Mouse (Mus musculus) heart, embryonic 16.5 days (tissue): ENCODE results near the gene Wfdc9. TPM values are rescaled to one million over a fixed set of nuclear protein-coding genes. Genes with fewer than 3 reads are reported as not detected.
"Not testable (repeated sequence)": the region's sequence is repeated elsewhere in the genome, so short reads cannot be mapped to it uniquely, and the experiment has no call there.

ENCODE experiments used
- ATAC-seq: fragments of 200-750 bp; cut with Nextera tagmentation; replicated peaks from 2 replicates; pipeline ENCODE4 v1.8.0; 2017; ENCODE audit warnings: moderate number of reproducible peaks; ENCODE audit not compliant: insufficient read depth, low FRiP score; ENCODE audit errors: extremely low read depth
- H3K27ac ChIP-seq: fragments of 300-500 bp; sonication (generic); 2 replicates; pipeline ENCODE4 v1.5.1; 2014; ENCODE audit warnings: mild to moderate bottlenecking, low read length, control low read depth, moderate library complexity
- H3K27me3 ChIP-seq: fragments of 300-500 bp; sonication (generic); 2 replicates; pipeline ENCODE4 v1.6.1; 2014; ENCODE audit warnings: low read length, mixed read lengths; ENCODE audit not compliant: control insufficient read depth, insufficient read depth
- H3K36me3 ChIP-seq: fragments of 300-500 bp; sonication (generic); 2 replicates; pipeline ENCODE4 v1.6.1; 2014; ENCODE audit not compliant: control insufficient read depth, insufficient read depth
- H3K4me1 ChIP-seq: fragments of 300-500 bp; sonication (generic); 2 replicates; pipeline ENCODE4 v1.6.1; 2014; ENCODE audit warnings: low read length, mixed read lengths; ENCODE audit not compliant: control insufficient read depth, insufficient read depth
- H3K4me2 ChIP-seq: fragments of 300-500 bp; sonication (generic); 2 replicates; pipeline ENCODE4 v1.6.1; 2014; ENCODE audit warnings: low read depth, mild to moderate bottlenecking, control low read depth, low read length
- H3K4me3 ChIP-seq: fragments of 300-500 bp; sonication (generic); 2 replicates; pipeline ENCODE4 v1.5.1; 2014; ENCODE audit warnings: mild to moderate bottlenecking, control low read depth, low read length
- H3K9ac ChIP-seq: fragments of 300-500 bp; sonication (generic); 2 replicates; pipeline ENCODE4 v1.6.1; 2014; ENCODE audit warnings: low read length, control low read depth
- H3K9me3 ChIP-seq: fragments of 300-500 bp; sonication (generic); replicated peaks from 2 replicates; pipeline ENCODE4 v1.6.1; 2016; ENCODE audit warnings: low read length; ENCODE audit not compliant: control insufficient read depth
- WGBS: fragments of 180-500 bp; shearing (Covaris S2); extraction: QIAGEN DNeasy Blood & Tissue Kit; methylation state at CpG from one replicate; pipeline ENCODE4 v1.1.7; 2014; 5-methylcytosine and 5-hydroxymethylcytosine counted together
- polyA plus RNA-seq: library from polyadenylated mRNA; unstranded; fragments of >200 nt; fragmentation: Nextera tagmentation; extraction: Ambion mirVana; gene quantifications from 2 replicates; pipeline ENCODE4 v1.2.1, GENCODE M21; 2015

Wfdc9 gene
- polyA plus RNA-seq, 1 experiment from 2014 or later: not detected

GRCm38 (mm10) chr2:164641881-164642673, 14.3 kb downstream of the Wfdc9 start:
- no peak overlapping the region for H3K27ac ChIP-seq
- H3K4me1 ChIP-seq: no peaks in the 10 kb centered on the region
- H3K36me3 ChIP-seq: no peaks in the 10 kb centered on the region
- no peak for ATAC-seq
- no peak overlapping the region for H3K9ac ChIP-seq
- no peak overlapping the region for H3K4me2 ChIP-seq
- no peak overlapping the region for H3K4me3 ChIP-seq
- H3K9me3 ChIP-seq: no peaks in the 10 kb centered on the region
- no peaks in the 10 kb centered on the region for H3K27me3 ChIP-seq
- WGBS: 72% methylated on average over 13 of the region's 13 CpGs

GRCm38 (mm10) chr2:164641129-164641528, 15.3 kb downstream of the Wfdc9 start:
- no peak overlapping the region for H3K27ac ChIP-seq
- no peak for ATAC-seq
- no peaks in the 10 kb centered on the region for H3K4me1 ChIP-seq
- H3K27me3 ChIP-seq: no peaks in the 10 kb centered on the region
- H3K4me3 ChIP-seq: no peak overlapping the region
- no peaks in the 10 kb centered on the region for H3K9me3 ChIP-seq
- no peak overlapping the region for H3K9ac ChIP-seq
- H3K4me2 ChIP-seq: no peak overlapping the region
- WGBS: 62% methylated on average over 7 of the region's 7 CpGs
- H3K36me3 ChIP-seq: no peaks in the 10 kb centered on the region

- 83% methylated on average over 3 of the region's 3 CpGs for WGBS
- no peaks in the 10 kb centered on the region for H3K9me3 ChIP-seq
- no peak within 1 kb of the TSS for H3K4me3 ChIP-seq
- H3K4me1 ChIP-seq: no peaks in the 10 kb centered on the region
- no peak within 1 kb of the TSS for H3K4me2 ChIP-seq
- no peak within 1 kb of the TSS for H3K27ac ChIP-seq
- no peak for ATAC-seq
- no peaks in the 10 kb centered on the region for H3K36me3 ChIP-seq
- H3K9ac ChIP-seq: no peak within 1 kb of the TSS
- H3K27me3 ChIP-seq: no peaks in the 10 kb centered on the region
These were observed 17.7 kb downstream of the Wfdc9 start, which contains the start of gene Wfdc16 for GRCm38 (mm10) chr2:164638696-164639095. Gene Wfdc16, minus strand, starts transcription at chr2:164638796.

GRCm38 (mm10) chr2:164635266-164635665, 21.1 kb downstream of the Wfdc9 start:
- no peak overlapping the region for H3K27ac ChIP-seq
- no peak for ATAC-seq
- H3K4me3 ChIP-seq: no peak overlapping the region
- H3K27me3 ChIP-seq: no peaks in the 10 kb centered on the region
- H3K9me3 ChIP-seq: no peaks in the 10 kb centered on the region
- H3K9ac ChIP-seq: no peak overlapping the region
- 81% methylated on average over 9 of the region's 9 CpGs for WGBS
- no peaks in the 10 kb centered on the region for H3K36me3 ChIP-seq
- no peak overlapping the region for H3K4me2 ChIP-seq
- H3K4me1 ChIP-seq: no peaks in the 10 kb centered on the region

- H3K4me2 ChIP-seq: no peak overlapping the region
- no peaks in the 10 kb centered on the region for H3K4me1 ChIP-seq
- no peaks in the 10 kb centered on the region for H3K36me3 ChIP-seq
- no peak for ATAC-seq
- H3K27ac ChIP-seq: no peak overlapping the region
- no peaks in the 10 kb centered on the region for H3K27me3 ChIP-seq
- H3K9me3 ChIP-seq: no peaks in the 10 kb centered on the region
- H3K9ac ChIP-seq: no peak overlapping the region
- no peak overlapping the region for H3K4me3 ChIP-seq
- WGBS: 76% methylated on average over 4 of the region's 4 CpGs
These were observed 34.6 kb downstream of the Wfdc9 start for GRCm38 (mm10) chr2:164621775-164622174.

GRCm38 (mm10) chr2:164619050-164619449, 37.3 kb downstream of the Wfdc9 start:
- Histone ChIP-seq H3K9ac (no peak overlapping the region), H3K36me3 (no peaks in the 10 kb centered on the region), H3K4me1 (no peaks in the 10 kb centered on the region), H3K4me2 (no peak overlapping the region), H3K4me3 (no peak overlapping the region), H3K27me3 (no peaks in the 10 kb centered on the region), H3K9me3 (no peaks in the 10 kb centered on the region), H3K27ac (no peak overlapping the region)
- 71% methylated on average over 5 of the region's 5 CpGs for WGBS
- no peak for ATAC-seq

- H3K27me3 ChIP-seq: 0 out of 2 replicates have a peak, but pooled peaks cover 2% of the 10 kb centered on the region
- no peak for ATAC-seq
- H3K4me2 ChIP-seq: no peak overlapping the region
- H3K36me3 ChIP-seq: no peaks in the 10 kb centered on the region
- no peak overlapping the region for H3K9ac ChIP-seq
- H3K27ac ChIP-seq: no peak overlapping the region
- no peaks in the 10 kb centered on the region for H3K4me1 ChIP-seq
- no peaks in the 10 kb centered on the region for H3K9me3 ChIP-seq
- WGBS: 83% methylated on average over 3 of the region's 3 CpGs
- no peak overlapping the region for H3K4me3 ChIP-seq
These were observed 41.0 kb downstream of the Wfdc9 start for GRCm38 (mm10) chr2:164615386-164615785.

GRCm38 (mm10) chr2:164613471-164613870, 42.9 kb downstream of the Wfdc9 start, which contains the start of the genes Wfdc6b and Wfdc8:
Gene Wfdc6b, plus strand, starts transcription at chr2:164613522.
Gene Wfdc8, minus strand, starts transcription at chr2:164613626.
- ATAC-seq: not testable (repeated sequence)
- 40% methylated on average over 8 of the region's 8 CpGs for WGBS

GRCm38 (mm10) chr2:164608781-164609180, 47.6 kb downstream of the Wfdc9 start:
- H3K9ac ChIP-seq: no peak overlapping the region
- no peaks in the 10 kb centered on the region for H3K9me3 ChIP-seq
- no peaks in the 10 kb centered on the region for H3K4me1 ChIP-seq
- no peak overlapping the region for H3K27ac ChIP-seq
- H3K4me3 ChIP-seq: no peak overlapping the region
- peaks cover 5% of the 10 kb centered on the region; the same call in 1 of the 2 replicates for H3K27me3 ChIP-seq
- H3K4me2 ChIP-seq: no peak overlapping the region
- no peak for ATAC-seq
- H3K36me3 ChIP-seq: no peaks in the 10 kb centered on the region
- 60% methylated on average over 6 of the region's 6 CpGs for WGBS

More at GRCm38 (mm10) chr2:164613471-164613870, 42.9 kb downstream of the Wfdc9 start, which contains the start of the genes Wfdc6b and Wfdc8:
- not testable (repeated sequence) for H3K27me3 ChIP-seq, H3K9me3 ChIP-seq, H3K4me1 ChIP-seq, H3K4me2 ChIP-seq, H3K36me3 ChIP-seq, H3K27ac ChIP-seq, H3K4me3 ChIP-seq, H3K9ac ChIP-seq
